Mouse (Mus musculus) gastrocnemius, adult 18-20 months (tissue): Measurements from ENCODE around the gene Bmp2. TPM values are rescaled to one million over a fixed set of nuclear protein-coding genes. Genes with fewer than 3 reads are reported as not detected.

Experiments used
- DNase-seq: peaks from one replicate; pipeline ENCODE4 v3.0.0; 2021; ENCODE audit warnings: low spot score
- microRNA-seq: library from miRNA; unstranded; fragments of <30 nt; microRNA quantifications from one replicate; pipeline ENCODE4 v1.2.0, GENCODE M21; 2021
- total RNA-seq, 2 experiments: library from RNA; stranded (reverse); gene quantifications; 2 replicates each; pipeline ENCODE4 v1.2.3; 2021

Bmp2 gene
- total RNA-seq, 2 experiments from 2014 or later, result 1.6 to 2.2 TPM

DNA sequence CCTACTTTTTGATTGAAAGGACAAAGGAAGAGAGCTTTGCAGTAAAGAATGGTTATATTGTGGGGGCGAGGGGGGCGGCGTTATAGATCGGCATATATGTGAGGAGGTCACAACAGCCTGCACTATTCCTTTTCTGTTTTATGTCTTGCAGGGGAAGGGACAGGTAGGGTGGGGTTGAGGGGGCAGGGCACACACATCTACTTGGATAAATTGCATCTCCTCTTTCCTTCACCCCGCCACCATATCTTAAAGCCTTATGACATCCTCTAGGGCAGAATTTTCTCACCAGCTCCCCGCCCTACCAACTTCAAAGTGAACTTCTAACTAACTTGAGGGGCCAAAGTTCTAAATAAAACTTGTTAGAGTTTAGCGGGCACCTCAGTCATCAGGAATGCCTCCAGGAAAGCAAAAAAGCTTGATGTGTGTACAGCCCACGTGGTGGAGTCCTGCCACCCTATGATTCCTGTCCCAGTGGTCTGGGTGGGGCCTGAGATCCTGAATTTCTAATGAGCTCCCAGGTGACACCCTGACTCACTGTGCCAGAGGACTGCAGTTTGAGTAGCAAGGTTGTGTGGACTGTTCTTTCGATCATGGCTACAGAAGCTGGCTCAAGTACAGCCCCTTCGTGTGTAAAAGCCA lies 12.4 kb downstream of the Bmp2 start:
- no peak for DNase-seq

- DNase-seq, result no peak
Measured at GRCm38 (mm10) chr2:133565424-133565823, 13.5 kb downstream of the Bmp2 start.

GRCm38 (mm10) chr2:133565995-133566710 lies 14.2 kb downstream of the Bmp2 start:
- DNase-seq, result no peak

DNA sequence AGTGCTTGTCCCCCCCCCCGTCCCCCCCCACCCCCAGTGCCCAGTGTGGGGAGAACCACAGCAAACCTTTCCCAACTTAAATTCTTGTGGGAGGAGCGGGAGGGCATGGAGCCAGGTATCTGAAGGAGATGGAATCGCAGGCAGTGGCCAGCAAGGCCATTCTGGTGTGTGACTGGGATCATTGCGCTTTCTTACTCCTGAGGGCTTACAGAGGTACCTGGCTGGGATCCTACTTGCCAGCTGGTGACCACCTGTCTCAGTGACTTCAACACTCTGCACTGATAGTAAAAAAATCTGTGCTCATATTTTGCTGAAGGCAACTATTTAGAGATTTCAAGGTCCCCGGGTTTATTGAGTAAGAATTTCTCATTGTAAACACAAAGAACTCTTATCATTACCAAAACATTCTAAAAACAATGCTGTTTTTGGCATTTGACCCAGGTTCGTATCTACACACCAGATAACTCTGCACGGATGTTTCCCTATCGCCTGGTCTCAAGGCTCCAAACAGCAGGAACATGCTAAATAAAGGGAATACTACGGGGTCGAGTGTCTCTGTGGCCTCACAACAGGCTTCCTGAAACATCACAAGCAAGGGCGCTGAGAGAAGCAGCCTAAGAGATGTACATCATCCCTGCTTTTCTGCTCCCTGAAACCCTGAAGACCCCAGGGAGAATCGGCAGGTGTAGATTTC lies 39.8 kb downstream of the Bmp2 start:
- DNase-seq, result no peak

Small RNA genes within 50 kb of the gene (microRNA-seq; reads per million reads assigned to microRNA genes)
- gene Mir3090, result not detected
